ENCODE assay signal across 17 mouse cellular contexts in the genomic region with DNA sequence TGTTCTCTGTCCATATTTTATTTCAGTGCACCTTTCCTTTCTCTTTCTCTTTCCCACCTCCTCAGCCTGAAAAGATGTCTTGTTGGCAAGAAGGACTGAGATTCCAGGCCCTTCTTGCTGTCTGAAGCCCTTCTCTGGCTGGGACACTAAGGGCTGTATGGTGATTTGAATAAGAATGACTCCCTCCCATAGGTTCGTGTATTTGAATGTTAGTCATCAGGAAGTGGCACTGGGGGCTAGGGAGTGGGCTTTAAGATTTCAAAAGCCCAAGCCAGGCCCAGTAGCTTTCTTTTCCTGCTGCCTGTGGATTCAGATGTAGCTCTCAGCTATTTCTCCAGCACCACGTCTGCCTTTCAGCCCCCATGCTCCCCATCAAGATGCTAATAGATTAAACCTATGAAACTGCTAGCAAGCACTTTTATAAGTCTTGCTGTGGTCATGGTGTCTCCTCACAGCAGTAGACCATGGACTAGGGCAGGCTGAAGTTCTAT.
"Had no signal": no experiment of that assay in that cellular context is flagged by ENCODE, and none has a peak within 500 bp of the region (broad histone marks: within the 10 kb centered on the region; RNA-seq: fewer than 3 reads in every experiment).

No protein-coding gene starts in this region.

- H3K9ac ChIP-seq: kidney, embryonic 15.5 days; liver, embryonic 14.5 days; liver, postnatal 0 days; lung, embryonic 14.5 days; midbrain, embryonic 12.5 days; midbrain, embryonic 15.5 days; neural tube, embryonic 13.5 days; stomach, embryonic 15.5 days had no signal

- H3K4me1 ChIP-seq: kidney, embryonic 15.5 days; midbrain, embryonic 12.5 days; stomach, embryonic 15.5 days had no signal

- H3K4me2 ChIP-seq: kidney, embryonic 15.5 days; liver, embryonic 11.5 days; lung, embryonic 14.5 days; midbrain, embryonic 12.5 days; midbrain, embryonic 15.5 days; neural tube, embryonic 13.5 days; stomach, embryonic 15.5 days had no signal

- DNase-seq: kidney, postnatal 10 days; kidney, postnatal 36 days; layer of hippocampus, postnatal 36 days; liver, postnatal 0 days; lung, embryonic 14.5 days; retina, postnatal 1 day; thymus, postnatal 36 days had no signal

- H3K9me3 ChIP-seq: kidney, embryonic 15.5 days; midbrain, embryonic 12.5 days; midbrain, embryonic 15.5 days; neural tube, embryonic 13.5 days; stomach, embryonic 15.5 days had no signal

- H3K36me3 ChIP-seq: kidney, embryonic 15.5 days; midbrain, embryonic 12.5 days; midbrain, embryonic 15.5 days; neural tube, embryonic 13.5 days; stomach, embryonic 15.5 days had no signal

- H3K27me3 ChIP-seq: kidney, embryonic 15.5 days; midbrain, embryonic 15.5 days; neural tube, embryonic 13.5 days; stomach, embryonic 15.5 days had no signal

- ATAC-seq: liver, postnatal 0 days; lung, postnatal 0 days; midbrain, embryonic 15.5 days had no signal

- H3K27ac ChIP-seq: kidney, embryonic 15.5 days; left cerebral cortex, adult 2 months; liver, embryonic 14.5 days; macrophage; midbrain, embryonic 12.5 days; midbrain, embryonic 15.5 days; neural tube, embryonic 13.5 days; stomach, embryonic 15.5 days had no signal

- H3K4me3 ChIP-seq: kidney, embryonic 15.5 days; left cerebral cortex, adult 2 months; midbrain, embryonic 12.5 days; midbrain, embryonic 15.5 days; neural tube, embryonic 13.5 days; stomach, embryonic 15.5 days had no signal
